Mouse (Mus musculus) limb, embryonic 11.5 days (tissue): ENCODE measurements at regions not wholly inside any gene's neighbourhood (a gene's known extent, or its start where the extent isn't known, plus 50 kb on each side); places are given as distances from the start of the nearest gene placed in this dataset.
A peak's percentile ranks its signal among the peaks of the same experiment; 100 is the strongest.
"Not testable (repeated sequence)": the region's sequence is repeated elsewhere in the genome, so short reads cannot be mapped to it uniquely, and the experiment has no call there.

Source experiments
- ATAC-seq: fragments of 200-750 bp; cut with Nextera tagmentation; 2 replicates; pipeline ENCODE4 v1.8.0; 2017; ENCODE audit warnings: low read depth; ENCODE audit not compliant: insufficient number of reproducible peaks, low FRiP score, low TSS enrichment
- DNase-seq: peaks from one replicate; pipeline ENCODE4 v3.0.0-alpha.2; 2015; ENCODE audit warnings: low spot score
- H3K27ac ChIP-seq: fragments of 300-500 bp; sonication (generic); replicated peaks from 2 replicates; pipeline ENCODE4 v1.5.1; 2014; ENCODE audit warnings: low read depth, mild to moderate bottlenecking, low read length
- H3K27me3 ChIP-seq: fragments of 300-500 bp; sonication (generic); 2 replicates; pipeline ENCODE4 v1.6.1; 2014; ENCODE audit warnings: mild to moderate bottlenecking, low read length, mixed read lengths; ENCODE audit not compliant: control insufficient read depth, insufficient read depth
- H3K36me3 ChIP-seq: fragments of 300-500 bp; sonication (generic); 2 replicates; pipeline ENCODE4 v1.6.1; 2014; ENCODE audit warnings: mild to moderate bottlenecking, low read length, moderate library complexity, mixed read lengths; ENCODE audit not compliant: control insufficient read depth, insufficient read depth
- H3K4me1 ChIP-seq: fragments of 300-500 bp; sonication (generic); 2 replicates; pipeline ENCODE4 v1.6.1; 2014; ENCODE audit warnings: low read length, mixed read lengths; ENCODE audit not compliant: control insufficient read depth, insufficient read depth
- H3K4me2 ChIP-seq: fragments of 300-500 bp; sonication (generic); 2 replicates; pipeline ENCODE4 v1.6.1; 2014; ENCODE audit warnings: low read depth, mild to moderate bottlenecking, moderate library complexity; ENCODE audit not compliant: severe bottlenecking
- H3K4me3 ChIP-seq: fragments of 300-500 bp; sonication (generic); 2 replicates; pipeline ENCODE4 v1.5.1; 2014; ENCODE audit warnings: low read depth, low read length
- H3K9ac ChIP-seq: fragments of 300-500 bp; sonication (generic); 2 replicates; pipeline ENCODE4 v1.6.1; 2014; ENCODE audit warnings: mild to moderate bottlenecking, low read length
- H3K9me3 ChIP-seq: fragments of 300-500 bp; sonication (generic); 2 replicates; pipeline ENCODE4 v1.6.1; 2016; ENCODE audit warnings: low read length; ENCODE audit not compliant: control insufficient read depth
- WGBS: fragments of 180-500 bp; shearing (Covaris S2); extraction: QIAGEN DNeasy Blood & Tissue Kit; methylation state at CpG from one replicate; pipeline ENCODE4 v1.1.7; 2014; 5-methylcytosine and 5-hydroxymethylcytosine counted together

GRCm38 (mm10) chr2:17946047-17946446 is 50.7 kb downstream of the H2al2a start:
- Histone ChIP-seq H3K4me3 (no peak overlapping the region), H3K27ac (no peak overlapping the region), H3K9me3 (no peaks in the 10 kb centered on the region), H3K9ac (no peak overlapping the region), H3K4me2 (no peak overlapping the region), H3K27me3 (no peaks in the 10 kb centered on the region), H3K36me3 (no peaks in the 10 kb centered on the region), H3K4me1 (no peaks in the 10 kb centered on the region)
- 75% methylated on average over 12 of the region's 12 CpGs for WGBS
- ATAC-seq, result no peak
- DNase-seq, result no peak

- H3K9me3 ChIP-seq, result no peaks in the 10 kb centered on the region
- H3K27ac ChIP-seq, result no peak overlapping the region
- H3K4me3 ChIP-seq, result no peak overlapping the region
- H3K9ac ChIP-seq, result no peak overlapping the region
- H3K36me3 ChIP-seq, result no peaks in the 10 kb centered on the region
- DNase-seq, result no peak
- WGBS, result 84% methylated on average over 7 of the region's 7 CpGs
- H3K27me3 ChIP-seq, result no peaks in the 10 kb centered on the region
- no peak for ATAC-seq
- H3K4me1 ChIP-seq, result no peaks in the 10 kb centered on the region
- no peak overlapping the region for H3K4me2 ChIP-seq
Measured at GRCm38 (mm10) chr2:17945369-17945915, 51.3 kb downstream of the H2al2a start.

- no peaks in the 10 kb centered on the region for H3K4me1 ChIP-seq
- no peak overlapping the region for H3K27ac ChIP-seq
- no peaks in the 10 kb centered on the region for H3K27me3 ChIP-seq
- no peak overlapping the region for H3K9ac ChIP-seq
- no peak overlapping the region for H3K4me3 ChIP-seq
- DNase-seq, result no peak
- no peak overlapping the region for H3K4me2 ChIP-seq
- ATAC-seq, result no peak
- WGBS, result 87% methylated on average over 11 of the region's 11 CpGs
- no peaks in the 10 kb centered on the region for H3K9me3 ChIP-seq
- H3K36me3 ChIP-seq, result no peaks in the 10 kb centered on the region
Measured at GRCm38 (mm10) chr2:17943506-17943905, 53.3 kb downstream of the H2al2a start.

DNA sequence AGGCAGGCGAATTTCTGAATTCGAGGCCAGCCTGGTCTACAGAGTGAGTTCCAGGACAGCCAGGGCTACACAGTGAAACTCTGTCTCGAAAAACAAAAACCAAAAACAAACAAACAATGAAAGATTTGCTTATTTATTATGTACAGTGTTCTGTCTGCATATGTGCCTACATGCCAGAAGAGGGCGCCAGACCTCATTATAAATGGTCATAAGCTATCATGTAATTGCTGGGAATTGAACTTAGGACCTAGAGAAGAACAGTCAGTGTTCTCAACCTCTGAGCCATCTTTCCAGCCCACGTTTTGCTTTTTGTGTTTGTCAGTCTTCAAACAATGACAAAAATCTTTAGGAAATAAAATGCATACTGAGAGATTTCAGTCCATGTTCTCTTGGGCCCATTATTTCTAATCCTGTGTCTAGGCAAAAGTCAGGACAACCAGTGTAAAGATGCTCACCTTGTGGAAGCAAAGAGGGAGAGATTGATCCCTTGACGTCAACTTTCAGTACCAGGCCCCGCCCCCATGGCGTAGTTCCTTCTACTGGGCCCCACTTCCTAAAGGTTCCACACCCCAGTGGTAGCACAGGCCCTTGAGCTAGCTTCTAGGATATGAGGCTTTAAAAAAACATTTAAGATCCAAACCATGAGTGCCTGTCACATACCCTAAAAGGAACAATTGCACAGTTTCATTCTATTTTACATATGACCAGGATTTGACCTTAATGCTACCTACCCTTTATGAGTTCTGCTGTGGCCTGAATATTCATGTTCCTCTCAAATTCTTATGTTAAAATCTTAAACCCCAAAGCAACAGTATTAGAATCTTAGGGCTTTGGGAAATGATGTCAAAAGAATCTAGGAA is 54.0 kb downstream of the H2al2a start:
- whole genome bisulfite sequencing, result 78% methylated on average over 8 of the region's 8 CpGs
- Histone ChIP-seq H3K36me3 (no peaks in the 10 kb centered on the region), H3K27ac (no peak overlapping the region), H3K4me1 (no peaks in the 10 kb centered on the region), H3K9ac (no peak overlapping the region), H3K4me2 (no peak overlapping the region), H3K9me3 (no peaks in the 10 kb centered on the region), H3K27me3 (no peaks in the 10 kb centered on the region), H3K4me3 (no peak overlapping the region)
- DNase-seq (no peak), ATAC-seq (no peak)

DNA sequence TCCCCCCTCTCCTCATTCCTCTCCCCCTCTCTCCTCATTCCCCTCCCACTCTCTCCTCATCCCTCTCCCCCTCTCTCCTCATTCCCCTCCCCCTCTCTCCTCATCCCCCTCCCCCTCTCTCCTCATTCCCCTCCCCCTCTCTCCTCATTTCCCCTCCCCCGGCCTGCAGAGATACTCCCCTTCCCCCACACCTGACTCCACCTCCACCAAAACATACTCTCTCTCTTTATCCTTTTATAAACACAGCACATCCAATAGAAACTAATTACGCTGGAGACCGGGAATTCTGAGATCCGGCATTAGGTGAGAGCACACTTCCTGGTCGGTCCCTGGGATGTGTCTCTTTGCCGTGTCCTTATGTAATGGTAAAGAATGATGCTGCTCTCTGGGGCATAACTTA is 54.8 kb downstream of the H2al2a start:
- Histone ChIP-seq H3K4me1 (no peaks in the 10 kb centered on the region), H3K36me3 (no peaks in the 10 kb centered on the region), H3K4me3 (no peak overlapping the region), H3K9me3 (no peaks in the 10 kb centered on the region), H3K9ac (no peak overlapping the region), H3K4me2 (no peak overlapping the region), H3K27ac (no peak overlapping the region), H3K27me3 (no peaks in the 10 kb centered on the region)
- WGBS, result 92% methylated on average over 6 of the region's 6 CpGs
- no peak for DNase-seq
- no peak for ATAC-seq

DNA sequence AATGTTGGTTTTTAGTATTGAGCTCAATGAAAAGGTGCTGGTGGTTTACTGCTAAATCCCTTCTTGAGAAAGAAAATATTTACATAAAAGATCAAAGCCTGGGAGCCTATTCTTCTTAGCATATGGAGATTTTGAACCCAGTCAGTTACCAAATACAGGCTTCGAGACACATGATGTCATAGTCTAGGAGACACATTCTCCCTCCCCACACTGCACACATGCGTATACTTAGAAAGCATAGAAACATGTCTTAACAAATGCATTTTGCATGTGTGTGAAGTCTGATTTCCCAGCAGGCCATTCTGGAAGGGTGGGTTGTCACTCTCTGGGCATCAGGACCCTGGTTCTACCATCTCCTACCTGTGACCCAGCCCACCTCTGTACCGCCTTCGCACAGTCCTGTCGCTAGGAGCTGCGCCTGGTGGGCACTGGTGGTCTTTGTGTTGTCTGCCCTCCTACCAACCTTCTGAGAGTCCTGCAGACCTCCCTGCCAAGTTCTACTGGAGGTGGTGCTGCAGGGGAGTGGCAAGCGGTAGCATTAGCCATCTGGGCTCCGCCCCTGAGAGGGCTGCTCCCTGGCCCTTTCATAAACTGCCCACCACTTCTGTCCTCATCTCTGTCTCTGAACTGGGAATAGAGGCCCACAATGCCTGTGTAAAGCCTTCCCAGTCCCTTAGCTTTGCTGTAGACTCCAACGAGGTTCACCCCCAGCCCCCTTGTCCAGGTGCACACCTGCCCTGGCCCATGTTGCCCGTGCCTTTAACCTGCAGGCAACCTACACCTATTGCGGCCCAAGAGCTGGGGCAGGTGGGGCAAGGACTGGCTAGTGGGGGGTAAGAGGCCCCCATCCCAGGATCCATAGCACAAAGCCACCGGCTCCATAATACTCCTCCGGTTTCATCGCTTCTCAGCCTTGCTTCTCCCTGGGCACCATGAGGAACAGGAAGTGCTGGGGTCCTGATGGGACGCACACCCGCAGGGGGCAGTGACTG is 56.6 kb downstream of the H2al2a start:
- H3K4me3 ChIP-seq, H3K9ac ChIP-seq, H3K36me3 ChIP-seq, H3K4me1 ChIP-seq, H3K27ac ChIP-seq, H3K27me3 ChIP-seq, H3K9me3 ChIP-seq, DNase-seq, H3K4me2 ChIP-seq: not testable (repeated sequence)
- 59% methylated on average over 13 of the region's 16 CpGs for WGBS
- ATAC-seq, result peak; percentile 31; the same call in 1 of the 2 replicates

- Histone ChIP-seq H3K27me3 (no peaks in the 10 kb centered on the region), H3K27ac (no peak overlapping the region), H3K9ac (no peak overlapping the region), H3K36me3 (no peaks in the 10 kb centered on the region), H3K4me2 (no peak overlapping the region), H3K4me1 (no peaks in the 10 kb centered on the region), H3K9me3 (no peaks in the 10 kb centered on the region), H3K4me3 (no peak overlapping the region)
- 42% methylated on average over 4 of the region's 4 CpGs for WGBS
- ATAC-seq (no peak), DNase-seq (no peak)
Measured at GRCm38 (mm10) chr2:17939183-17939856, 57.4 kb downstream of the H2al2a start.
